Mouse (Mus musculus): ENCODE measurements around the gene Oprm1. TPM values are rescaled to one million over a fixed set of nuclear protein-coding genes. Genes with fewer than 3 reads are reported as not detected.

Gene Oprm1
- polyA plus RNA-seq, 1 experiment from 2014 or later: 0.82 TPM

DNA sequence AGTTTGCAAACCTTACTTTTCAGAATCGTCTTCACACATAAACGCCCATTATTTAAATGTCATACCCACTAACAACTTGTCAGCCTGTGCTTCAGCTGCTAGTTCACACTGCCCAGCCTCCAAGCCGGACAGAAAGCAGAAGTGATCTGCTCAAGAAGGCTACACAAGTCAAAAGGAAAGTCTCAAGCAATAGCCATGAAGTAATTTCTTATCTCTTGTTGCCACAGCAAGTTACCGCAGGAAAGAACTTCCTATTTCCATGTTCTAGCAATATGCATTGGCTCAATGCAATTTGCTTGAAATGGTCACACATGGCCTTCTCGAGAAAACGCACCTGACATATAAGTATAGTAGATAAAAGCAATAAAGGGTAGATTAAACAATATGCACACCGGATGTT, 304.7 kb downstream of the Oprm1 start:
- no peaks in the 10 kb centered on the region for H3K9me3 ChIP-seq
- no peaks in the 10 kb centered on the region for H3K4me1 ChIP-seq (replicated peaks)
- H3K4me2 ChIP-seq (replicated peaks): no peak overlapping the region
- H3K36me3 ChIP-seq: no peaks in the 10 kb centered on the region
- H3K4me3 ChIP-seq (replicated peaks): no peak overlapping the region
- ATAC-seq: no peak
- H3K27ac ChIP-seq: no peak overlapping the region
- no peaks in the 10 kb centered on the region for H3K27me3 ChIP-seq
- WGBS: 91% methylated on average over 7 of the region's 7 CpGs
- no peak overlapping the region for H3K9ac ChIP-seq (replicated peaks)

DNA sequence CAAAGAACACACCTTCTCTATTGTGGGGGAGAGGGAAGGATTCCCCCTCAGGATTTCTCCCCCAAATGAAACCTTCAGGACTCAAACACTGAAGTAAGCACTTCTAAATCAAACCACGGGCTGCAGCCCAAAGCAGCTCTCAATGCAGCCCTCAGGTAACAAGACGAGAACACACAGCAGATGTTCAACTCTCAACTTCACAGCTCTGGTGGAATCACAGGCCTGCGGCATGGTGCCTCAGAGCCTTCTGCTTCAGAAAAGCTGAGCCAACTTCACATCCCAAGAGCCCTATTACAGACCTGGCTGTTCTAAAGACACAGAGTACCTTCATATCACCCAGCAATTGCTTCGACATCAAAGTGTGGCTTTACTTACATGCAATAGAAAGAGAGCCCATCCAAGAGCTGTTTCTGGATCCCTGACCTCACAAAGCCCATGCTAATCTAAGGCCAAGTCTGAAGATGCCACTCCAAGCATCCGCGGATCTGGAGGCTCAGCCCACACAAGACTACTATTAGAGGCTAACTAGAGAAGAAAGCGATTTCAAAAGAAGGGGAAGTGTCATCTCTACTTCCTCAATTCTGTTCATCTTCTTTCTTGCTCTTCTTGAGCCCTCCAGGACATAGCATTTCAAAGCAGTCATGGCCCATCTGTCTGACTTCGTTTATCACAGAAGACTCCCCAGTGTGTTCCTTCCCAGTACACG, 305.6 kb downstream of the Oprm1 start:
- H3K4me2 ChIP-seq (replicated peaks): no peak overlapping the region
- H3K9ac ChIP-seq (replicated peaks): no peak overlapping the region
- H3K36me3 ChIP-seq: no peaks in the 10 kb centered on the region
- no peak overlapping the region for H3K4me3 ChIP-seq (replicated peaks)
- 82% methylated on average over 9 of the region's 9 CpGs for WGBS
- no peak overlapping the region for H3K27ac ChIP-seq
- no peaks in the 10 kb centered on the region for H3K4me1 ChIP-seq (replicated peaks)
- no peak for ATAC-seq
- H3K9me3 ChIP-seq: no peaks in the 10 kb centered on the region
- no peaks in the 10 kb centered on the region for H3K27me3 ChIP-seq

DNA sequence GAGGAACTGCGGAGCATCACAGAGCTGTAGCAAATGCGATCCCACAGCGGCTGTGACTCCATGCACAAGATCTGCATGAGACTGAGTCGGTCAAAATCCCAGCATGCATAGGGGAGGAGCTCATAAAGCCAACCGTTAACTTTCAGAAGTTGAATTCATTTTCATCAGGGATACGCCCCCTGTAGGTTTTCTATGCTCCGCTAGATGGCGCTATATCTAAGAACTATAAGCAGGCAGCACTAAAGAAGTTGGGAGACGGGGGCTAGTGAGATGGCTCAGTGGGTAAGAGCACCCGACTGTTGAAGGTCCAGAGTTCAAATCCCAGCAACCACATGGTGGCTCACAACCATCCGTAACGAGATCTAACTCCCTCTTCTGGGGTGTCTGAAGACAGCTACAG, 310.3 kb downstream of the Oprm1 start:
- H3K27ac ChIP-seq: no peak overlapping the region
- no peaks in the 10 kb centered on the region for H3K9me3 ChIP-seq
- 73% methylated on average over 12 of the region's 12 CpGs for WGBS
- no peak for ATAC-seq
- H3K4me3 ChIP-seq (replicated peaks): no peak overlapping the region
- H3K4me2 ChIP-seq (replicated peaks): no peak overlapping the region
- H3K27me3 ChIP-seq: no peaks in the 10 kb centered on the region
- H3K4me1 ChIP-seq (replicated peaks): no peaks in the 10 kb centered on the region
- no peaks in the 10 kb centered on the region for H3K36me3 ChIP-seq
- no peak overlapping the region for H3K9ac ChIP-seq (replicated peaks)

DNA sequence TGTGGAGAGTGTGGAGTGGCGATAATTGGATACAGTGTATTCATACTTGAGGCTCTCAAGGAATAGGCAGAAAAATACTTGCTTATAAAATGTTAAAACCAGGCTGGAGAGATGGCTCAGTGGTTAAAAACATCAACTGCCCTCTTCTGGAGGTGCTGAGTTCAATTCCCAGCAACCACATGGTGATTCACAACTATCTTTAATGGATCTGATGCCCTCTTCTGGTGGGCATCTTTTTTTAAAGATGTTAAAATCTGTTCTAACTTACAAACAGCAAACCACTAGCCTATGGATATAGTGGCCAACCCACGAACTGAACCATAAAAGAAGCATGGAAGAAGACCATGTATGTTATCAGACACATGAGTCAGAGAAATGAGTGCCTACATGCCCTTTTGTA, 310.8 kb downstream of the Oprm1 start:
- no peak for ATAC-seq
- Histone ChIP-seq H3K9me3 (no peaks in the 10 kb centered on the region), H3K36me3 (no peaks in the 10 kb centered on the region), H3K27me3 (no peaks in the 10 kb centered on the region), H3K27ac (no peak overlapping the region), H3K4me1 (replicated peaks) (no peaks in the 10 kb centered on the region), H3K4me2 (replicated peaks) (no peak overlapping the region), H3K4me3 (replicated peaks) (no peak overlapping the region), H3K9ac (replicated peaks) (no peak overlapping the region)
- 91% methylated on average over 2 of the region's 2 CpGs for WGBS

DNA sequence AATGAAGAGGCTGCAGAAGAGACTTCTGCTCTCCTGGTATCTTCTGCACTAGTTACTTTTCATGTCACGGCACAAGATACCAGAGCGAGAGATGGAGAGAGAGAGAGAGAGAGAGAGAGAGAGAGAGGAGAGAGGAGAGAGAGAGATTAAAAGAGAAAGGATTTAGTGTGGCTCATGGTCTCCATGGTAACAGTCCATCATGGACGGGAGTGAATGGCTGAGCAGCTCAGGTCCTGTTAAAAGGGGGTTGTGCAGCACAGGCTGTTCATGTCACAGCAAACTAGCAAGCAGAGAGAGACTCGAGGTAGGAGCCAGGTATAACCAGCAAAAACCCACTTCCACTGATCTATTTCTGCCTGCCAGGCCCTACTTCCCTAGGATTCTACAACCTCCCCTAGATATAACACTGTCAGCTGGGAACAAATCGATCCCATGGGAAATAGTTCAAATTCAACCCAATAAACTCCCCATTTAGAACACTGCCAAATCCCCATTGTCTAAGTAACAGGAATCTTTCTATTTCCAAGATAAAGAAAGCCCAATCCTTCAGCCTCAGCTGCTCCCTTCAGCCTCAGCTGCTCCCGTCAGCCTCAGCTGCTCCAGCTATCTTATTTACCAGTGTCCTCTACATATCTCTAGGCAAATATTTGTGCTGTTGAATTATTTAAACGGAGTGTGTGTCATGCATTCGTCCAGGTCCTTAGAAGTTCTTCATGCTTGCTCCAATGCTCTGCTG, 312.0 kb downstream of the Oprm1 start:
- H3K4me2 ChIP-seq (replicated peaks): no peak overlapping the region
- no peak overlapping the region for H3K4me3 ChIP-seq (replicated peaks)
- no peaks in the 10 kb centered on the region for H3K27me3 ChIP-seq
- H3K36me3 ChIP-seq: no peaks in the 10 kb centered on the region
- ATAC-seq: peak; percentile 93
- no peaks in the 10 kb centered on the region for H3K4me1 ChIP-seq (replicated peaks)
- H3K9me3 ChIP-seq: no peaks in the 10 kb centered on the region
- no peak overlapping the region for H3K9ac ChIP-seq (replicated peaks)
- no peak overlapping the region for H3K27ac ChIP-seq
- 39% methylated on average over 8 of the region's 8 CpGs for WGBS

DNA sequence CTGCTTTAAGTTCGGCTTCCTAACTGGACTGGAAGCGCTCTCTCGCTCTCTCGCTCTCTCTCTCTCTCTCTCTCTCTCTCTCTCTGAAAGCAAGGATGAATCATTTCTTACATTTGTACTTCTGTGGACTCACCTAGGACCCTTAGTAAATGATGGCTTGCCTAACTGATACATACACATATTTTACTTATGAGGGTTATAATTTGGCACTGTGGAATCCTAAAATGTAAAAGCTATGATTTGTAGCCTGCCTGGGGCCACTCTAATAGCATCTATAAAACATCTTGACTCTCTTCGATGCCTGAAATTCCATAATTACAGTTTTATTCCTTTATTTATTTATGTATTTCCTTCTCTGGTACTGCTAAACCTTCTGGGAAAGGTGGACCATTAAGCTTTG, 312.6 kb downstream of the Oprm1 start:
- Histone ChIP-seq H3K9me3 (no peaks in the 10 kb centered on the region), H3K4me1 (replicated peaks) (no peaks in the 10 kb centered on the region), H3K4me2 (replicated peaks) (no peak overlapping the region), H3K27me3 (no peaks in the 10 kb centered on the region), H3K36me3 (no peaks in the 10 kb centered on the region), H3K27ac (no peak overlapping the region), H3K4me3 (replicated peaks) (no peak overlapping the region), H3K9ac (replicated peaks) (no peak overlapping the region)
- WGBS: 82% methylated on average over 5 of the region's 5 CpGs
- ATAC-seq: no peak

DNA sequence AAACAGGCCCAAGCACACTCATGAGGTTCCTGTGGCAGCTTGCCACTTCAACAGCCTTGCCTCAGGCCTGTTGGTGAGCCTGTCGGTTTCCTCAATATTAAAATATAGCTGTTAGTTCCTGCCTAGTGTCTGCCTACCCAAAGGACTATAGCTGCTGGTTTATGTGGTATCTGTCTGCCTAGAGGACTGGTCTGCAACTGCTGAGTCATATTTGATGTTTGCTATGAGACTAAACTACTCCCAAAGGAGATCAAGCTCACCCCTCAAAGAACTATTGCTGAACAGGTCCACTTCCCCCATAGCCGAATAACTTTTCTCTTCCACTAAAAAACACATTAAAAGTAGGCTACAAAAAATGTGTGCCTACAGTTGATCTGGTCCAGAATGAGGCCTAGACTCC, 315.9 kb downstream of the Oprm1 start:
- 93% methylated on average over 2 of the region's 2 CpGs for WGBS
- Histone ChIP-seq H3K4me2 (replicated peaks) (no peak overlapping the region), H3K27me3 (no peaks in the 10 kb centered on the region), H3K9me3 (no peaks in the 10 kb centered on the region), H3K4me3 (replicated peaks) (no peak overlapping the region), H3K36me3 (no peaks in the 10 kb centered on the region), H3K9ac (replicated peaks) (no peak overlapping the region), H3K4me1 (replicated peaks) (0 out of 2 replicates have a peak, but pooled peaks cover 3% of the 10 kb centered on the region), H3K27ac (no peak overlapping the region)
- no peak for ATAC-seq

DNA sequence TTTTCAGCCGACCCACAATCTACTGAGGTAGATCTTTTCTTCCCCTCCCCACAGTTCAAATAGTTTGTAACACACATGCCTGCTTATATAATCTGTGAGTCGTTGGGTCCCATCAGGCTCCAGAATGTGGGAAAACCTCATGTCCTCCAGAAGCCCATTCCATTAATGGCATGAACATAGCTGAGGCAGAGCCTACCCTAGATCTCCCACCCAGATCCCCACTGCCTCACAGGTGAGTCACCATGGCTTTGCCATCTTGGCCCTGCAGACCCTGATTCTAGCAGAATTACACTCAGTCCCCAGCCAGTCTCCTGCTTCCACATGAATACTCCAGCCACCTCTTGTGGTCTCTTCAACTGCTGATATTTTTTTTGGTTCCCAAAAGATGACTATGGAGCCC, 317.4 kb downstream of the Oprm1 start:
- Histone ChIP-seq H3K27me3 (no peaks in the 10 kb centered on the region), H3K4me2 (replicated peaks) (no peak overlapping the region), H3K9ac (replicated peaks) (no peak overlapping the region), H3K4me3 (replicated peaks) (no peak overlapping the region), H3K27ac (no peak overlapping the region), H3K4me1 (replicated peaks) (0 out of 2 replicates have a peak, but pooled peaks cover 3% of the 10 kb centered on the region), H3K9me3 (no peaks in the 10 kb centered on the region), H3K36me3 (no peaks in the 10 kb centered on the region)
- no peak for ATAC-seq
- WGBS: 96% methylated on average over 2 of the region's 2 CpGs

DNA sequence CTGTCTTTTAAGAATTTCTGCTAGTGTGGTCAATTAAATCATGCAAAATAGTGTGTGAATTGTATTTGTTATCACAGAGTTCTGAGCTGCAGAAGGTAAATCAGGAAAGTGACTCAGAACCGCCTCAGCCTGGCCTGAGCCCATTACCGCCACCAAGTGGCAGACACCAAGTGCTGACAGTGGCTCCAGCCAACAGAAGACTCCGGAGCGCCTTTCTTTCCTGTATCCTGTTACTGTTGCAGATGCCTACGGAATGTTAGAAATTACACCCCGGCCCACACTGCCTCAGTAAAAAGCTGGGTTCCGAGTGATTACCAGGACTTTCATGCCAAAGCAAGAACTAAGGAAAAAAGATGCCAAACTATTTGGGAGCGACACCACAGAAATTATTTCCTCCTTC, 317.9 kb downstream of the Oprm1 start:
- Histone ChIP-seq H3K4me2 (replicated peaks) (0 out of 2 replicates have a peak overlapping the region, but pooled peaks have one; percentile 10), H3K9ac (replicated peaks) (no peak overlapping the region), H3K27me3 (no peaks in the 10 kb centered on the region), H3K4me1 (replicated peaks) (0 out of 2 replicates have a peak, but pooled peaks cover 3% of the 10 kb centered on the region), H3K36me3 (no peaks in the 10 kb centered on the region), H3K4me3 (replicated peaks) (no peak overlapping the region), H3K27ac (no peak overlapping the region), H3K9me3 (no peaks in the 10 kb centered on the region)
- ATAC-seq: peak; percentile 89
- 16% methylated on average over 8 of the region's 8 CpGs for WGBS

DNA sequence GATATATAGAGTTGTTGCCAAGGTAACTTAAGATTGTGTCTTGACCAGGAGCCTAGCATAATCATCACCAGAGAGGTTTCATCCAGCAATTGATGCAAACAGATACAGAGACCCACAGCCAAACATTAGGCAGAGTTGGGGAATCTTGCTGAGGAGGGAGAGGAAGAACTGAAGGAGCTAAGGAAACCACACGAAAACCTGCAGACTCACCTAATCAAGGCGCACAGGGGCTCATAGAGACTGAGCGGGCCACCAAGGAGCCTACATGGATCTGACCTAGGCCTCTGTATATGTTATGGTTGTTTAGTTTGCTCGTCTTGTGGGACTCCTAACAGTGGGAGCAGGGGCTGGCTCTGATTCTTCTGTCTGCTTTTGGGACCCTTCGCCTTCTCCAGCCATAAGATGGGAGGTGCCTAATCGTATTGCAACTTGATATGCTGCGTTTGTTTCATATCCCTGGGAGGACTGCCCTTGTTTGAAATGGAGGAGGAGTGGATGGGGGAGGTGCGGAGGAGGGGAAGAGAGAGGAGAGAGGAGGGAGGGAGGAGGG, 318.4 kb downstream of the Oprm1 start:
- Histone ChIP-seq H3K9ac (replicated peaks) (no peak overlapping the region), H3K4me1 (replicated peaks) (0 out of 2 replicates have a peak, but pooled peaks cover 3% of the 10 kb centered on the region), H3K27ac (no peak overlapping the region), H3K27me3 (no peaks in the 10 kb centered on the region), H3K4me3 (replicated peaks) (no peak overlapping the region), H3K4me2 (replicated peaks) (no peak overlapping the region), H3K9me3 (no peaks in the 10 kb centered on the region), H3K36me3 (no peaks in the 10 kb centered on the region)
- WGBS: 54% methylated on average over 7 of the region's 8 CpGs
- ATAC-seq: peak; percentile 56; the same call in 1 of the 2 replicates

DNA sequence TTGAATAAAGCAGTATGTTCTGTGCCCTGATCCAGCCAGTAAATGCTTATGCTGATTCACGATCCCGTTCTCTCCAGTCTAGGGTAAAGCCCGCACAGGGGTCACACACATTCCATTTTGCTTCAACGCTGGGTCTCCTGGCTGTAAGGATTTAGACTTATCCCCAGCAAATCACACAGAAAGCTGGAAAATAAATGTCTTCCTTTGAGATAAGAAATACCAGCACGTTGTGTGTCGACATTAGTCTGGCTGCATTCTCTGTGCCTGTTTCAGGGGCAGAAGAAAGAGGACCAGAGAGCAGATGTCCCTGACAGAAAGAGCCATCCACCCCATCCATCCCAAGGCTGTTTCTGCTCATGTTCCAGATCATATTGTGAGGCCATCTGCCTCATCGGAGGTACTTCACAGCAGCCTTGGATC, 319.1 kb downstream of the Oprm1 start:
- Histone ChIP-seq H3K27ac (no peak overlapping the region), H3K27me3 (no peaks in the 10 kb centered on the region), H3K4me1 (replicated peaks) (0 out of 2 replicates have a peak, but pooled peaks cover 3% of the 10 kb centered on the region), H3K36me3 (no peaks in the 10 kb centered on the region), H3K9ac (replicated peaks) (no peak overlapping the region), H3K4me2 (replicated peaks) (no peak overlapping the region), H3K4me3 (replicated peaks) (no peak overlapping the region), H3K9me3 (no peaks in the 10 kb centered on the region)
- WGBS: 83% methylated on average over 7 of the region's 7 CpGs
- no peak for ATAC-seq

DNA sequence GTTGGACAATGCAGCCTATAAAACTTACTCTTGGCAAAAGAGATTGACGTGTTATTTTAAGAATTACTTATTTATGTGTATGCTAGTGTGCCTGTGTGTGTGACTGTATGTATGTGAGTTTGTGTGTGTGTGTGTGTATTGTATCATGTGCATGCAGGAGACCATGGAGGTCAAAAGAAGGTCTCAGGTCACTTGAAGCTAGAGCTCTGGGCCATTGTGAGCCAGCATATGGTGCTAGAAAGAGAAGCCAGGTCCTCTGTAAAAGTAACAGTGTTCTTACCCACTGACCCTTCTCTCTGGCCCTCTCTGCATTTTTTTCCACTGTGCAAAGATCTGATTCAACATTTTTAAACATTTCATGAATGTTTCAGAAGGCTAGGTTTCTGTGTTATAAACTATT, 319.7 kb downstream of the Oprm1 start:
- Histone ChIP-seq H3K9me3 (no peaks in the 10 kb centered on the region), H3K27me3 (no peaks in the 10 kb centered on the region), H3K4me3 (replicated peaks) (no peak overlapping the region), H3K36me3 (no peaks in the 10 kb centered on the region), H3K27ac (no peak overlapping the region), H3K4me2 (replicated peaks) (no peak overlapping the region), H3K4me1 (replicated peaks) (0 out of 2 replicates have a peak, but pooled peaks cover 3% of the 10 kb centered on the region), H3K9ac (replicated peaks) (no peak overlapping the region)
- 92% methylated on average over 1 of the region's 1 CpGs for WGBS
- ATAC-seq: no peak
